Mouse (Mus musculus): ENCODE results near the gene G6pdx.

G6pdx gene

GRCm38 (mm10) chrX:74428826-74429276 is at the start of gene G6pdx:
Gene G6pdx, minus strand, starts transcription at chrX:74429194.
- peak; percentile 88 for DNase-seq

- DNase-seq = no peak
Measured at GRCm38 (mm10) chrX:74452773-74453172, 23.8 kb upstream of the G6pdx start.

DNA sequence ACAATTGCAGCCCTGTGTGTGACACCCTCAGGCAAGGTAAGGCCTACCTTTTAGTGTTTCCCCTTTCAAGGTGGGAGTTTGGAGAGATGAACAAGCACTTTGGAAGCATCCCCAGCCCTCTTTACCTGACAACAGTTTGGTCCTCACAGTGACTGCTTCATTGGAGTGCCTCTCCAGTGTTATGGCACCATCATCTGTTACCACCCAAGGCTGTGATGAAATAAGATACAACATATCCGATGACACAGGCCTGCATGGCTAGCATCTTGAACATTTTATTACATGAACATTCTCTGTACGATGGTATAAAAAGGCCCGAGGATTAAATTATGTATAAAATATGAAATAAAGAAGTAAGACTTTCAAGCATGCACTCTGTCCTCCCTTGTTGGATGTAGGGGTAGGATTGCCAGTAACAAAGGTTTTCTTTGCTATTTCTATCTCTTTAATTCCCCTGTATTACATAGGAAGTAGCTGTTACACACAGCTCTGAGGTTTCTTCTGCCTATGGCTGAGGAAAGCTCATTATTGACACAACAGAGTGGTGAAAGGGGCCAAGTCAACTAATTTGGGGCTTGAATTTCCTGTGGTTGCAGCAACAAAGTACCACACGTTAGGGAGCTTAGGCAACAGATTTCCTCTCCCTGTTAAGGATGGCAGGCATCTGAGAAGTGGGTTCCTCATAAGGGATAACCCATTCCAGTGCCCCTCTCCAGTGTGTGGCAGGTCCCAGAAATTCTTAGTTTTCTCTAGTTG is 22.3 kb upstream of the G6pdx start:
- no peak for DNase-seq

DNA sequence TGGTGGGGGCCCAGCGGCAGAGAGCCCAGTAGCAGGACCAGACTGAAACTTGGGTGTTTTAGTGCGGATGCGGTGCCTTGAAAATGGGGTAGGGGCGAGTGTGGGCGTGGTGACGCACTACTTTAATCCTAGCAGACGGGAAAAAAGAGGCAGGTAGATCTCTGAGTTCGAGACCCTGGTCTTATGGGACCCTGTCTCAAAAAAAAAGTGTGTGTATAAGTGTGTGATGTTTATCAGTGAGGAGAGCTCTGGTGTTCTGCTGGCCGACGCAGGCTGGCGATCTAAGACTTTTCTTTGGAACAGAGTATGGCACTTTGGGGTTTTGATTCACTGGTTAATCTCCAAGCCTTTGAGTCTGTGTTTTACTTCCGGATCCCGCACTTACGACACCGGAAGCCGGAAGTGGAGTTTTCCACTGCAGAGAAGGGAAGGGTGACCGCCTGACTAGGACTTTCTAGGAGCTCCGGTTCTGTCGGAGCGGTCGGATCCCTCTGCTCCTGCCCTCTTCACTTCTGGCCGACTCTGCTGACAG is 362 bp upstream of the G6pdx start:
- peak; percentile 77 for DNase-seq

- DNase-seq = peak; percentile 6
Measured at GRCm38 (mm10) chrX:74428146-74428825, 708 bp downstream of the G6pdx start.

GRCm38 (mm10) chrX:74427116-74427515 is 1.9 kb downstream of the G6pdx start:
- no peak for DNase-seq

DNA sequence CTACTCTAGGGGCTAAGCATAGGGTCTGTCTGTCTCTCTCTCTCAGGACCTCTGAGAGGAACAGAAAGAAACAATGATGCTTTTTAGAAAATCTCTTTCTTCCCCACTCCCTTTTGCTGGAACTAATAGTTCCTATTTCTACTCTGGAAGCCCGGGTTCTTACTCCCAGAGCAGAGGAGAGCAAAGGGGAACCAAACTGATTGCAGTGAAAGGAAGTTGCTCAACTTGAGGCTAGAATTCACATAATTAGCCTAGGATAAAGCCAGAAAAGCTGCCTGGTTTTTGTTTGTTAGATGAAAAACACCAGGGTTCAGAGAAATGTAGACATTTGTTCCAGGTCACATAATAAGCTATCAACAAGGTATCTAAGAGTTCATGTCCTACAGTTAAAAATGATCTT is 2.7 kb downstream of the G6pdx start:
- no peak for DNase-seq

DNA sequence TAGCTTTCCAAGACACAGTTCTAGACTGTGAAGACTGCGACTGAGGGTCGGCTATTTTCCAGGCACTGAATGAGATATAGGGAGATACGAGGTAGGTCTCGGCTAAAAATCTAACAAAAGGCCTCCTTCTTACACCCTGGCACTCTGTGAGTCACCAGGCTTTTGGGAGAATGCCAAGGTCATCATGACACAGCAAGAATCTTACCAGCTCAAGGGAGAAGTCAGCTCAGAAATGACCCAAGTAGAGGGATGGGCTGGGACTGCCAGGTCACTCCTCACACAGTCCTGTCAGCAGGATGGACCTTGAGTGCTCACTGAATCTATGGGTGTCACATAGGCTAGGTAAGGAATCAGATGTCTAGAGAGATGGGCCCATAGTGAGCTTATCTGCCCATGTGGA is 3.8 kb downstream of the G6pdx start:
- DNase-seq = no peak

DNA sequence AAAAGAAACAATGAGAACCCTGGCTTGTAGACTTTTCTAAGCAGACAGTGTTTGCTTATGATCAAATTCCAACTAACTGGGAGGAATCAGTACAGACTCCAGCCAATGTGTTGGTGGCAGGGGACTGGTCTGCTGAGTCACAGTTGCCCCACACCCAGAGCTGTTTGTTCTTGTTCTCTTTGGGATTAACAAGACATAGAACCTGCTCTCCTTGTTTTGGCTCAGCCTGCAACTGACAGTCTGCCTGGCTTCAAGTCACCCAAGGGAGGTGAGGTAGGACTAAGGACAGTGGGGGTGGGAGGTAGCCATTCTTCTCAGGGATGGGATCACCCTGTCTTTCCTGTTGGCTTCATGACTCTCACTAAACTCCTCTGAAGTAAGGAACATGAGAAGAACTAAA is 4.6 kb downstream of the G6pdx start:
- peak; percentile 5 for DNase-seq

DNA sequence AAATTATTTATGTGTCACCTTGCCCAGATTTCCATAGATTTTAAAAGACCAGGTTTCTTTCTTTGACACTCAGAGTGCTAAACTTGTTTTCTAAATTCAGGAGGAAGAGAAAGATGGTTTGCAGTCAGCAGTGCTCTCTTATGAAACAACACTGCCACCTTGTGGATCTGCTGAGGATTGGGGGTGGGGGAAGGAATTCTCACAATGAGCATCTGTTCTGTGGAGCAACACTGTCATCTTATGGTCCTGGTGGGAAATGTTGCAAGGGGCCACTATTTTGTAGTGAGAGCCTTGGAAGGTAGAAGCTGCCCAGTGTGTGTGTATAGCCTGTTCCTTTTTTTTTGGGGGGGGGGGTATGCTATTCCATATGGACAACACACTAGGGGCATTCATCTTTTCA is 15.6 kb downstream of the G6pdx start:
- DNase-seq = peak; percentile 66

DNA sequence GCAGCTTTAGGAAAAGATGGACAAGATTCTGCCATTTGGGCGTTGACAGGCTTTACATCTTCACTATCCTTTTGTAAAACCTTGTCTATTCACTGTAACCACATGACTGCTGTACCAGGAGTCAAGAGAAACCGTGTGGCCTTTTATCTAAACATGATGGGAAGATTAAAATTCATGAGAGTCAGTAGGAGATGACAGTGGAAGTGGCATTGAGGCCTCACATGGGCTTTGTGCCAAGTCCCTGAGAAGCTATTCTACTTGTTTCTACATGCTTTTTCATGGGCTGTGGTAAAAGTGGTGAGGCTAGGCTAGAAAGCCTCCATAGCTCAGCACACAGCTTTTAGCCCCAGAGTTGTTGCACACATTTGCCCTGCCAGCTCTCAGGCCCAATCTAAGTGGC is 20.7 kb downstream of the G6pdx start:
- DNase-seq = no peak

DNA sequence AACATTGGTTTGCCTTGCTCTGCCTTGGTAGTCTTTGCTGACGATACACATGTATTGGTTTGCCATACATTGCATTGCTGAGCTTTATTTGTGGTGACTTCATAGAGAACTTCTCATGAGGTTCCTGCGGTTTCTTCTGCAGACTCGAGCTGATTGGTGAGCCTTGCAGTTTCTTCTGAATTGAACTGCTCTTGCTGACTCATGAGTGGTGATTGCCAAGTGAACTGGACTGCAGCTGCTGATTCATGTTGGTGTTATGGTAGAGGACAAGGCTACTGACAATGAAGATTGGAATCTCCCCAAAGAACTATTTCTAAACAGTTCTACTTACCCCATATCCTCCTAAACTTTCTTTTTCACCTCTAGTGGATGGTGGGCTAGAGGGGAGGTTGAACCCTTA is 28.9 kb downstream of the G6pdx start:
- no peak for DNase-seq

GRCm38 (mm10) chrX:74392535-74393443 is 36.2 kb downstream of the G6pdx start, which contains the start of the genes Fam3a and Ikbkg:
Gene Fam3a, minus strand, starts transcription at chrX:74393272.
Gene Ikbkg, plus strand, starts transcription at chrX:74393290.
- peak; percentile 88 for DNase-seq

GRCm38 (mm10) chrX:74388153-74388552 is 40.8 kb downstream of the G6pdx start:
- DNase-seq = no peak

- DNase-seq = no peak
Measured at GRCm38 (mm10) chrX:74384451-74384850, 44.5 kb downstream of the G6pdx start.

DNA sequence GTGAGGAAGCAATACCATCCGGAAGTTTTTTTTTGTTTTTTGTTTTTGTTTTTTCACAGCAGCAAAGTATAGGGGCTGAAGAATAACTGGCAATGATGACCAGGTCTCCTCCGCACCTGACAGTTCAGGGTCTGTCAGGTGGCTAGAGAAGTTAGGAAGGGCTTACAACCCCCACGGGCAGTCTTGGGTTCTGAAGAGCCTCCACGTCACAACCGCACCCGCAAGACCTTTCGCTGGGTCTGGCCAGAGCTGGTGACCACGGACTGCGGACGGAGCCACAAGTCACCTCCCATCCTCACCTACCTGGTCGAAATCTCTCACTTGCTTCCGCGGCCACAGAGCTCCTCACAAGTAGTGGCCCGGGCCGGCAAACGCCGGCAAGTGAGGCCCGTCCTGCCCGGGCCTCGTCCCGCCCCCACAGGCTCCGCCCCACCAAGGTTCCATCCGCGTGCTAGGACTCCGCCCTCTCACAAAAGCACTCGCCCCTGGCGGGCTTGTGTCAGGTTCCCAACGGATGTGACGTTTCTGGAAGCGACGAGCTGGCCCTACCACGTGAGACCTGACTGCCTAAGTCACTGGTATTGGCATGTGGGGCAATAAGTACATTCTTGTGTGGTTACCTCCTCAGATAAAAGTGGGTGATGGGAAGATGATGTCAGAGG is 56.0 kb downstream of the G6pdx start, which contains the start of the genes Ubl4a and Slc10a3:
TSS of gene Ubl4a (minus strand) at position 331 of the 662 bp plus-strand sequence.
TSS of gene Slc10a3 (minus strand) at position 462 of the 662 bp plus-strand sequence.
- peak; percentile 90 for DNase-seq

DNA sequence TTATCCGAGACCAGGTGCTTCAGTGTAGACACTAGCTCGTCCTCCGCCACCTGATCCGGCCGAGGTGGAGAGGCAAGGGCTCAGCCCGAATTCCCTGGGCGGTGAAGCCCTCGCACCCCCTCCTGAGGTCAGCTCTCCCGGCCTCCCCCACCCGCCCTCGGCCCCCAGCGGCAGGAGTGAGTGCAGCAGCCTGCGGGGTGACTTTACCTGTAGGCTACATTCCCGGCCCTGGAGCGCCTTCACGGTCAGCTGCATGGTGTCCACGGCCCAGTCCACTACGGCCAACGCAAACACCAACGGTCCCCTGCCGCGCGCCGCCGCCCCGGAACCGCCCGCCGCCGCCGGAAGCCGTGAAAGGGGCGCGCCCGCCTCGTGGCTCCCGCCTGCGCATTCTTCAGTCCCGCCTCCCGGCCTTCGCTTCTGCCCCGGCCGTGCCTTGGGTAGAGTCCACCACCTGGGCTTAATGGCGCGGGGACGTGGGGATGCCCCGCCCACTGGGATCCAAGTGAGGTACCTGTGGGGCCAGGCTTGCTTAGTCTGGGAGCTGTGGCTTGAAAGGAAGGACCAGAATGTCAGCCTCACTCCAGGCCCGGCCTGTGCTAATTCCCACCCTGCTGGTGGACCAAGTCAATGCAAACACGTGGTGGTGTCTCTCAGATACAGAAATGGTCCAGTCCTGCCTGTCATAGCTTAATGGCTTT is 60.6 kb downstream of the G6pdx start:
- peak; percentile 66 for DNase-seq

- DNase-seq = no peak
Measured at GRCm38 (mm10) chrX:74367512-74367911, 61.5 kb downstream of the G6pdx start.
